17 mouse cellular contexts compared by ENCODE assay signal in the genomic region with DNA sequence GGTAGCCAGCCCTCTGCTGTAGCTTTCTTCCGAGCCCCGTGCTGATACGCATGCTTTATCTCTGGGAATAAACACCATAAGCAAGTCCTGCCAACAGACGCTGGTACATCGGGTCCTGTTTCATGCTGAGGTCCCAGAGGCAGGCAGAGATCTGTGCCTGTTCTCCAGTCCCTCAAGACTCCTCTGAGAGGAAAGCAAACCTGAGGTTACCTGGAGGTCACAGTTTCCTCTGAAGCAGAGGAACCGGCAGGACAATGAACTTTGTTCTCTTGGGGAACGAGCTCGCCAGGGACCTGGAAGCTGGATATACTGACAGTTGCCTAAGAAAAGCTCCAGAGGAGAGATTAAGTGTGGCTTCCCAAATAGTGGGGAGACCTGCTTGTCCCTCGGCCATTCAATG. TPM values are rescaled to one million over a fixed set of nuclear protein-coding genes. Genes with fewer than 3 reads are reported as not detected.
A peak's percentile ranks its signal among the peaks of the same experiment; 100 is the strongest.
DNase-seq lines count a peak whose midpoint lies in the region; ATAC-seq and TF ChIP-seq lines count a peak whose summit lies in the region.
"Had no signal": no experiment of that assay in that cellular context is flagged by ENCODE, and none has a peak within 500 bp of the region (broad histone marks: within the 10 kb centered on the region; RNA-seq: fewer than 3 reads in every experiment).

No protein-coding gene starts in this region.

- TF ChIP-seq CTCF in lung, embryonic 14.5 days (IDR thresholded peaks at IDR 0.05; ENCODE audit: low read depth), result no peak
- TF ChIP-seq CTCF in kidney, adult 2 months (conservative IDR thresholded peaks at IDR 0.05; ENCODE audit: insufficient read depth, insufficient read length, low read depth, low read length), result no peak
- TF ChIP-seq CTCF in stomach, postnatal 0 days (IDR thresholded peaks at IDR 0.05; ENCODE audit: low read depth), result no peak
- no peak for TF ChIP-seq CTCF in left cerebral cortex, adult 2 months (IDR thresholded peaks at IDR 0.05)

- TF ChIP-seq EP300 in stomach, postnatal 0 days (optimal IDR thresholded peaks at IDR 0.05), result no peak

- DNase-seq in adrenal gland, adult (ENCODE audit: inconsistent age in 2 of 2, low spot score in 1 of 2), result peak; percentile 27 to 45
- no peak for DNase-seq in adrenal gland, postnatal 4 days (ENCODE audit: low spot score in 2 of 2)
- DNase-seq in lung, embryonic 14.5 days, result peak; percentile 44
- no peak for DNase-seq in lung, postnatal 14 days
- DNase-seq in kidney, adult 2 months, result peak; percentile 78
- DNase-seq in stomach, postnatal 0 days (ENCODE audit: low spot score), result peak; percentile 24
- no peak for DNase-seq in urinary bladder, adult 2 months (ENCODE audit: low spot score)
- no peak for DNase-seq in left cerebral cortex, adult 2 months (ENCODE audit: extremely low spot score in 1 of 2, low spot score in 2 of 2)
- DNase-seq: adrenal gland, postnatal 10 days; cerebellum, adult 11-12 months; layer of hippocampus, adult 9-11 months; left cerebral cortex, postnatal 4 days; liver, postnatal 0 days; right cerebral cortex, postnatal 4 days had no signal

- no peak for TF ChIP-seq POLR2A in kidney, adult 2 months (IDR thresholded peaks at IDR 0.05; ENCODE audit: low read depth, low read length)

- H3K27ac ChIP-seq in lung, embryonic 14.5 days (ENCODE audit: low read depth), result no peak overlapping the region
- H3K27ac ChIP-seq in kidney, adult 2 months (ENCODE audit: insufficient read depth, low read depth, low read length), result peak overlapping the region; percentile 66
- no peak overlapping the region for H3K27ac ChIP-seq in stomach, postnatal 0 days (replicated peaks)
- no peak overlapping the region for H3K27ac ChIP-seq in left cerebral cortex, adult 2 months
- H3K27ac ChIP-seq: forebrain, embryonic 12.5 days; stomach, embryonic 15.5 days had no signal

- no peak overlapping the region for H3K4me3 ChIP-seq in lung, embryonic 14.5 days (ENCODE audit: low read depth, low read length)
- no peak overlapping the region for H3K4me3 ChIP-seq in kidney, adult 2 months (ENCODE audit: insufficient read depth, low read depth, low read length)
- no peak overlapping the region for H3K4me3 ChIP-seq in stomach, postnatal 0 days (ENCODE audit: low read depth, low read length)
- no peak overlapping the region for H3K4me3 ChIP-seq in left cerebral cortex, adult 2 months
- H3K4me3 ChIP-seq: forebrain, embryonic 12.5 days; stomach, embryonic 15.5 days had no signal

- no peak for ATAC-seq in lung, embryonic 14.5 days (ENCODE audit: insufficient read depth)
- no peak for ATAC-seq in stomach, postnatal 0 days (ENCODE audit: low FRiP score, low TSS enrichment)
- ATAC-seq: hindbrain, embryonic 16.5 days; liver, postnatal 0 days had no signal

- H3K36me3 ChIP-seq in lung, embryonic 14.5 days (ENCODE audit: insufficient read depth), result no peaks in the 10 kb centered on the region
- H3K36me3 ChIP-seq in kidney, adult 2 months (ENCODE audit: control insufficient read depth, insufficient read depth, low read length), result no peaks in the 10 kb centered on the region
- H3K36me3 ChIP-seq in stomach, postnatal 0 days (ENCODE audit: control insufficient read depth, insufficient read depth, low read length), result no peaks in the 10 kb centered on the region
- H3K36me3 ChIP-seq: stomach, embryonic 15.5 days had no signal

- H3K27me3 ChIP-seq in lung, embryonic 14.5 days (ENCODE audit: insufficient read depth, low read length), result no peaks in the 10 kb centered on the region
- no peaks in the 10 kb centered on the region for H3K27me3 ChIP-seq in kidney, adult 2 months (replicated peaks; ENCODE audit: control insufficient read depth, insufficient read depth, low read length)
- H3K27me3 ChIP-seq in stomach, postnatal 0 days (ENCODE audit: control insufficient read depth, insufficient read depth, low read length), result no peaks in the 10 kb centered on the region
- H3K27me3 ChIP-seq: forebrain, embryonic 12.5 days; stomach, embryonic 15.5 days had no signal

- no peak overlapping the region for H3K4me2 ChIP-seq in lung, embryonic 14.5 days
- H3K4me2 ChIP-seq in stomach, postnatal 0 days (replicated peaks; ENCODE audit: low read depth), result no peak overlapping the region
- H3K4me2 ChIP-seq: forebrain, embryonic 12.5 days; stomach, embryonic 15.5 days had no signal

- H3K9ac ChIP-seq in lung, embryonic 14.5 days, result no peak overlapping the region
- no peak overlapping the region for H3K9ac ChIP-seq in stomach, postnatal 0 days (ENCODE audit: low read length)
- H3K9ac ChIP-seq: forebrain, embryonic 12.5 days; liver, postnatal 0 days; stomach, embryonic 15.5 days had no signal

- H3K4me1 ChIP-seq in lung, embryonic 14.5 days (ENCODE audit: insufficient read depth), result peaks cover 5% of the 10 kb centered on the region; the same call in 1 of the 2 replicates
- peaks cover 23% of the 10 kb centered on the region for H3K4me1 ChIP-seq in kidney, adult 2 months (ENCODE audit: control insufficient read depth, insufficient read depth, low read length)
- no peaks in the 10 kb centered on the region for H3K4me1 ChIP-seq in stomach, postnatal 0 days (replicated peaks; ENCODE audit: control insufficient read depth, insufficient read depth)

- WGBS in lung, embryonic 14.5 days, result 28% methylated on average over 9 of the region's 9 CpGs
- WGBS in kidney, adult 2 months, result 31% methylated on average over 9 of the region's 9 CpGs
- WGBS in stomach, postnatal 0 days, result 27% methylated on average over 9 of the region's 9 CpGs

- no peaks in the 10 kb centered on the region for H3K9me3 ChIP-seq in lung, embryonic 14.5 days (ENCODE audit: low read depth, low read length)
- H3K9me3 ChIP-seq in stomach, postnatal 0 days (ENCODE audit: control insufficient read depth, low read length), result no peaks in the 10 kb centered on the region
- H3K9me3 ChIP-seq: forebrain, embryonic 12.5 days; stomach, embryonic 15.5 days had no signal

- intact Hi-C loops in left cerebral cortex, adult 2 months (cut with DNase I), result loop anchor here (2.0 to 10.0 kb wide), 4 partner anchors 29 to 317 kb away; a partner anchor contains a TSS

RNA-seq across cellular contexts. Expression of a gene that starts 24.2 kb away (rescaled TPM):
- 10 to 100 TPM; 37.7 to 49.5 TPM for total RNA-seq in adrenal gland, postnatal 4 days (2021)
- 11.6 and 13.4 TPM in 2 replicates for polyA plus RNA-seq in lung, embryonic 14.5 days (2014; fragmentation: Nextera tagmentation; extraction: Ambion mirVana)
- 15.1 and 16.6 TPM in 2 replicates for polyA plus RNA-seq in kidney, adult 2 months (2012; rRNA removed)
- 9.6 TPM in 2 replicates for polyA plus RNA-seq in stomach, postnatal 0 days (2015; fragmentation: Nextera tagmentation; extraction: Ambion mirVana)
- 4.8 and 10.3 TPM in 2 replicates for polyA plus RNA-seq in urinary bladder, adult 2 months (2012; rRNA removed)
- total RNA-seq in left cerebral cortex, adult 2 months (2021), result 100 to 1,000 TPM; 235 to 280 TPM

Comparison
In these comparisons a context has a peak if more than half of its experiments do, and no peak if none do; other contexts are left out.
1. DNase-seq: peak in adrenal gland, adult (2 of 2), lung, embryonic 14.5 days (single experiment), kidney, adult 2 months (single experiment) and stomach, postnatal 0 days (single experiment); none in adrenal gland, postnatal 4 days (0 of 2), lung, postnatal 14 days (single experiment), urinary bladder, adult 2 months (single experiment) and left cerebral cortex, adult 2 months (0 of 2).